Mouse (Mus musculus): ENCODE measurements around the gene Zfp523. TPM values are rescaled to one million over a fixed set of nuclear protein-coding genes. Genes with fewer than 3 reads are reported as not detected.

Zfp523 gene
- 36.0 and 45.4 TPM in 2 replicates for polyA plus RNA-seq (2014; fragmentation: Nextera tagmentation; extraction: Ambion mirVana)

DNA sequence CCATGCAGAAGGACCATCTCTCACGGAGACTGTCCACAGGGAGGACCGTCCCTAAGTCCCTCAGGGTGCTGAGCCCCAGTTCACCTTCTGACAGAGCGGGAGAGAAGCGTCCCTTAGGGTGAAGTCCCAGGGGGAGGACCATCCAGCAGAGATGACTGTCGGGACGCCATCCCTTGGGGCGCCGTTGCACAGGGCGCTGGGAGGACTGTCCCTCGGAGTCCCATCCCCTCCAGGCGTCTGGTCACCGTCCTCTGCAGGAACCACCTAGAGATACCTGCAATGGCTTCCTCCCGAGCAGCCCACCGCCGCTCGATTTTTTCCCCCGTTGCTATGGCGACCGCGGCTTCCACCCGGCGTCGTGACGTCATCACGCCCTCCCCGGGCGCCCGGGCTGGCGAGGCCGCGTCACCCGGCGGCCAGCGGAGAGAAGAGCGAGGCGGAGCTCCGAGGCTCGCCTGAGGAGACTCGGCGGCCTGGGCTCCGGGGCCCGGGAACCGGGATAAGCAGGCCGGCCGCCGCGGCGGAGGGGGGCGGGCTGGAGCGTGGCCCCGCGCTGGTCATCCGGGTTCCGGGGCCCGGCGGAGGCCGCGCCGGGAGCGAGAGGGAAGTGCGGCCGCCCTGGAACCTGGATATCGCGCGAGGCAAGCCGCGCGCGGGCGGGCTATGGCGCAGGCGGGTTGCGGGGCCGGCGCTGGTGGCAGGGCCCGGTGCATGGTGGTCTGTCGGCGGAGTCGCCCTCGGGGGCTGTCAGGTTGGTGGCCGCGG, at the start of gene Zfp523:
Gene Zfp523 (plus strand): TSS at position 355 of the 765 bp plus-strand sequence.
- H3K4me3 ChIP-seq (ENCODE audit: low read depth, low read length) = peak within 1 kb of the TSS; percentile 82
- no peaks in the 10 kb centered on the region for H3K27me3 ChIP-seq (ENCODE audit: insufficient read depth, low read length)
- H3K4me2 ChIP-seq = peak within 1 kb of the TSS; percentile 92
- H3K27ac ChIP-seq (ENCODE audit: low read depth) = peak within 1 kb of the TSS; percentile 95
- DNase-seq = peak; percentile 96
- ATAC-seq (ENCODE audit: insufficient read depth) = peak; percentile 83
- H3K9me3 ChIP-seq (ENCODE audit: low read depth, low read length) = no peaks in the 10 kb centered on the region
- no peak for TF ChIP-seq CTCF (IDR thresholded peaks at IDR 0.05; ENCODE audit: low read depth)
- H3K9ac ChIP-seq = peak within 1 kb of the TSS; percentile 91
- under 1% methylated on average over 79 of the region's 82 CpGs for WGBS
- peaks cover 28% of the 10 kb centered on the region for H3K4me1 ChIP-seq (ENCODE audit: insufficient read depth)
- no peaks in the 10 kb centered on the region for H3K36me3 ChIP-seq (ENCODE audit: insufficient read depth)

DNA sequence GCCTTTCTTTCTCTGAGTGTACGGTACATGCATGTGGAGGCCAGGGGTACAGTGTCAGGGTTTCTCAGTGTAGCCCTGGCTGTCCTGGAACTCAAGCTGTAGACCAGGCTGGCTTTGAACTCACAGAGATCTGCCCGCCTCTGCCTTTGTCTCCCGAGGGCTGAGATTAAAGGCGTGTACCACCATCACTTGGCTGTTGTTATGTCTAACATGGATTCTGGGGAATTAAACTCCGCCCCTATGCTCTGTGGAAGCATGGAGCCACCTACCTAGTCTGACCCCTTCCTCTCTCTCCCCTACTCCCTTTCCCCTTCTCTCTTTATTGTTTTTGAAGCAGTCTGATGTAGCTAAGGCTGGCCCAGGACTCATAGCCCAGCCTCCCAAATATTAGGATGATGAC, 47.1 kb upstream of the Zfp523 start:
- no peak overlapping the region for H3K9ac ChIP-seq
- 91% methylated on average over 5 of the region's 5 CpGs for WGBS
- H3K9me3 ChIP-seq (ENCODE audit: low read depth, low read length) = no peaks in the 10 kb centered on the region
- H3K27me3 ChIP-seq (ENCODE audit: insufficient read depth, low read length) = no peaks in the 10 kb centered on the region
- H3K4me2 ChIP-seq = no peak overlapping the region
- ATAC-seq (ENCODE audit: insufficient read depth) (no peak), DNase-seq (no peak)
- TF ChIP-seq CTCF (IDR thresholded peaks at IDR 0.05; ENCODE audit: low read depth) = no peak
- H3K27ac ChIP-seq (ENCODE audit: low read depth) = no peak overlapping the region
- H3K4me1 ChIP-seq (ENCODE audit: insufficient read depth) = no peaks in the 10 kb centered on the region
- no peaks in the 10 kb centered on the region for H3K36me3 ChIP-seq (ENCODE audit: insufficient read depth)
- H3K4me3 ChIP-seq (ENCODE audit: low read depth, low read length) = no peak overlapping the region

DNA sequence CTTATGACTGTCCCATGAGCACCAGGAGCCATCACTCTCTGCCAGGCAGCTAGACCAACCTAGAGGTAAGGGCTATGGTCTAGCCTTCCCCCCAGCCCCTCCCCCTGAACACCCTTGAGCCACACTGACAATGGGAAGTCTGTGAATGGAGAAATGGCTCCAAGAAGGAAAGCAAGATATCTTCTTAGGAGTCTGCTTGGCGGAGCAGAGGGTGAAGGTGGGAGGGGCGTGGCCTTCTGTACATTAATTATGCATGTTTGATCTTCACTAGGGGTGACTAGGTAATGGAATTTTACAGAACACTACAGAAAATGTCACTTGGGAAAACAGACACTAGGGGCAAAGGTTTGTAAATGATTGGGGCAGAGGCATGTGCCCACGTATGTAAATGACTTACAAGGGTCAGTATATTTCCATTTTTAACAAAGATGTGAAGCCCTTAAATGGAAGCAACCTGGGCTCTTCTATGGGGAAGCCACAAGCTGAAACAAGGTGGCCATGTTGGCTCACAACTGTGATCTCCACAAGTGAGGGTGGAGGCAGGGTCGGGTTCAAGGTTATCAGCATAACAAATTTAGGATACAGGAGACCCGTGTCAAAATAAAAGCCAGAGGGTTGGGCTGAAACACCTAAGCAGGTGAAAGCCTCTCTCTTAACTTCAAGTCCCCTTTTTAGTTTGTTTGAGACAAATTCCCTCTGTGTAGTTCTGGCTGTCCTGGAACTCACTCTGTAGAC, 46.4 kb upstream of the Zfp523 start:
- DNase-seq (no peak), ATAC-seq (ENCODE audit: insufficient read depth) (no peak)

DNA sequence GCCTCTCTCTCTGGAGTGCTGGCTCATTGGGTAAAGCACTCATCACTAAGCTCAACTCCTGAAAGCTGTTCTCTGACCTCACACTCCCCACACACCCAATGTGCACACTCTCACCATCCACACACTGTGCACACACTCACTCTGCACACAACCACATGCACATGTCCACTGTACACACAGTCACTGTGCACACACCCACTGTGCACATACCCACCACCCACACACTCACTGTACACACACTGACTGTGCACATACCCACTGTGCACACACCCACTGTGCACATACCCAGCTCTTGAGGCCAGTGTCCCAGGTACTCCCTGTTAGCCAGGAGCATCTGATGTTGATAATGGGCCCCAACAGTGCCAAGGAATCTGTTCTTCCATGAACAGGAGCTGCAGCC, 45.8 kb upstream of the Zfp523 start:
- DNase-seq (no peak), ATAC-seq (ENCODE audit: insufficient read depth) (no peak)
- Histone ChIP-seq H3K9ac (no peak overlapping the region), H3K4me3 (ENCODE audit: low read depth, low read length) (no peak overlapping the region), H3K27me3 (ENCODE audit: insufficient read depth, low read length) (no peaks in the 10 kb centered on the region), H3K36me3 (ENCODE audit: insufficient read depth) (no peaks in the 10 kb centered on the region), H3K9me3 (ENCODE audit: low read depth, low read length) (no peaks in the 10 kb centered on the region), H3K27ac (ENCODE audit: low read depth) (no peak overlapping the region), H3K4me1 (ENCODE audit: insufficient read depth) (0 out of 2 replicates have a peak, but pooled peaks cover 2% of the 10 kb centered on the region), H3K4me2 (no peak overlapping the region)
- no peak for TF ChIP-seq CTCF (IDR thresholded peaks at IDR 0.05; ENCODE audit: low read depth)

More for the DNA sequence above, 46.4 kb upstream of the Zfp523 start:
- Histone ChIP-seq H3K9me3 (ENCODE audit: low read depth, low read length) (no peaks in the 10 kb centered on the region), H3K4me2 (no peak overlapping the region), H3K4me3 (ENCODE audit: low read depth, low read length) (no peak overlapping the region), H3K27ac (ENCODE audit: low read depth) (no peak overlapping the region), H3K9ac (no peak overlapping the region), H3K27me3 (ENCODE audit: insufficient read depth, low read length) (no peaks in the 10 kb centered on the region), H3K36me3 (ENCODE audit: insufficient read depth) (no peaks in the 10 kb centered on the region), H3K4me1 (ENCODE audit: insufficient read depth) (no peaks in the 10 kb centered on the region)
- 56% methylated on average over 5 of the region's 5 CpGs for WGBS
- TF ChIP-seq CTCF (IDR thresholded peaks at IDR 0.05; ENCODE audit: low read depth) = no peak

DNA sequence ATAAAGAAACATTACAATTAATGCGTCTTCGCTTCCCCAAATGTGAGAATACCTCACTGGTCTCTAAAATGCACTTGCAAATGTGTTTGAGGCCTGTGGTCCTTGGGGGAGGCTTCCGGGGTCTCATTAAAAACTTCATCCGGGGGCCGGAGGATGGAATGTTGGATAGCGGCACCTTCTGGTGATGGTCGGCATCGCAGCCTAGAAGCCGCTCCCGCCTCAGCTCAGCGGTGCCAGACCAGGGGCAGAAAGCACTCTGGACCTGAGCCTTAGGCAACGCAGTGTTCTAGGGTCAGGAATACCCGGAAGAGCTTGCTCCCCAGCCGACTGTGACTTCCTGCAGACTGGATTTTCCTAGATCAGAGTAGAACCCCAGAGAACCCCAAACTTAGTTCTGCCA, 43.7 kb upstream of the Zfp523 start:
- H3K4me1 ChIP-seq (ENCODE audit: insufficient read depth) = 0 out of 2 replicates have a peak, but pooled peaks cover 3% of the 10 kb centered on the region
- WGBS = 6% methylated on average over 14 of the region's 14 CpGs
- TF ChIP-seq CTCF (IDR thresholded peaks at IDR 0.05; ENCODE audit: low read depth) = peak; percentile 85
- H3K9ac ChIP-seq = no peak overlapping the region
- no peak overlapping the region for H3K4me3 ChIP-seq (ENCODE audit: low read depth, low read length)
- peak; percentile 87 for DNase-seq
- no peak for ATAC-seq (ENCODE audit: insufficient read depth)
- no peak overlapping the region for H3K4me2 ChIP-seq
- no peak overlapping the region for H3K27ac ChIP-seq (ENCODE audit: low read depth)
- H3K27me3 ChIP-seq (ENCODE audit: insufficient read depth, low read length) = no peaks in the 10 kb centered on the region
- no peaks in the 10 kb centered on the region for H3K36me3 ChIP-seq (ENCODE audit: insufficient read depth)
- H3K9me3 ChIP-seq (ENCODE audit: low read depth, low read length) = no peaks in the 10 kb centered on the region

DNA sequence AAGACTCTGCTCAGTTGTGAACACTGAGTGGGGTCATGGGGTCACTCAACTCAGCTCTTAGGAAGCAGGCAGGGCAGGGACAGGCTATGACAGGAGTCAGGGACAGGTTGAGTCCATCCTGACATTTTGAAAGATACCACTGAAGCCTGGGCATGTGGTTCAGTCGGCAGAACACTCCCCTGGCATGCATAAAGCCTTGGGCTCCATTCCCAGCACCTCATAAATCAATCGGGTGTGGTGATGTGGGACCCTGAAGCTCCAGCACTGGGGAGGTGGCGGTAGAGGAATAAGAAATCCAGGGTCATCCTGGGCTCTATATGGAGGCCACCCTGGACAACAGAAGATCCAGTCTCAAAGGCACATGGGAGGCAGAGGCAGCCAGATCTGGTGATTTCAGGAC, 41.4 kb upstream of the Zfp523 start:
- Histone ChIP-seq H3K27me3 (ENCODE audit: insufficient read depth, low read length) (peaks cover 8% of the 10 kb centered on the region), H3K9ac (no peak overlapping the region), H3K36me3 (ENCODE audit: insufficient read depth) (no peaks in the 10 kb centered on the region), H3K4me2 (no peak overlapping the region), H3K9me3 (ENCODE audit: low read depth, low read length) (no peaks in the 10 kb centered on the region), H3K27ac (ENCODE audit: low read depth) (no peak overlapping the region), H3K4me1 (ENCODE audit: insufficient read depth) (0 out of 2 replicates have a peak, but pooled peaks cover 3% of the 10 kb centered on the region), H3K4me3 (ENCODE audit: low read depth, low read length) (no peak overlapping the region)
- DNase-seq (no peak), ATAC-seq (ENCODE audit: insufficient read depth) (no peak)
- no peak for TF ChIP-seq CTCF (IDR thresholded peaks at IDR 0.05; ENCODE audit: low read depth)
- 56% methylated on average over 3 of the region's 3 CpGs for WGBS

DNA sequence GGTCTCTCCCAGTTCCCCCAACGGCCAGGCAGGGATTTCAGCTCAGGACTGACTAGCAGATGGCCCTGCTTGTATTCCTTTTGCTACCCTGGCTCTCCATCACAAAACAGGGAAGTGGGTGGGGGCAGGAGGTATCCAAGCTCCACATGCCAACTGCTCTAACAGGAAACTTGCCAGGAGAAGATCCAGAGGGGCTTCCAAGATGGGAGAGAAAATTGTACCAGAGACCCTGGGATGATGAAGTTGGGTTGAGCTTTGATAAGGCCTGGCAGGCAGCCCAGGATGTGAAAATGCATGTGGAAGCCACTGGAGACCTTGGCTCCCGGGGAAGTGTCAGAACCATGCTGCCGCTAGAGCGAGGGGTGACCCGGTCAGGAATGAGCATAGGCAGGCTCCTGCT, 40.7 kb upstream of the Zfp523 start:
- WGBS = 15% methylated on average over 5 of the region's 5 CpGs
- ATAC-seq (ENCODE audit: insufficient read depth) (no peak), DNase-seq (peak; percentile 72)
- Histone ChIP-seq H3K9ac (no peak overlapping the region; the same call in 1 of the 2 replicates), H3K27me3 (ENCODE audit: insufficient read depth, low read length) (peaks cover 15% of the 10 kb centered on the region), H3K36me3 (ENCODE audit: insufficient read depth) (no peaks in the 10 kb centered on the region), H3K4me3 (ENCODE audit: low read depth, low read length) (no peak overlapping the region), H3K4me1 (ENCODE audit: insufficient read depth) (0 out of 2 replicates have a peak, but pooled peaks cover 3% of the 10 kb centered on the region), H3K4me2 (no peak overlapping the region), H3K27ac (ENCODE audit: low read depth) (peak overlapping the region; percentile 12; the same call in 1 of the 2 replicates), H3K9me3 (ENCODE audit: low read depth, low read length) (no peaks in the 10 kb centered on the region)
- TF ChIP-seq CTCF (IDR thresholded peaks at IDR 0.05; ENCODE audit: low read depth) = no peak

All from lung, embryonic 14.5 days (tissue).